Mouse (Mus musculus) lung, postnatal 0 days (tissue): ENCODE measurements at regions not wholly inside any gene's neighbourhood (a gene's known extent, or its start where the extent isn't known, plus 50 kb on each side); places are given as distances from the start of the nearest gene placed in this dataset.
"Not testable (repeated sequence)": the region's sequence is repeated elsewhere in the genome, so short reads cannot be mapped to it uniquely, and the experiment has no call there.

Experiments
- ATAC-seq: fragments of 200-750 bp; cut with Nextera tagmentation; 2 replicates; pipeline ENCODE4 v1.8.0; 2017; ENCODE audit warnings: moderate library complexity
- DNase-seq: peaks from one replicate; pipeline ENCODE4 v3.0.0-alpha.2; 2016; ENCODE audit warnings: low spot score
- H3K27ac ChIP-seq: fragments of 300-500 bp; sonication (generic); 2 replicates; pipeline ENCODE4 v1.5.1; 2014; ENCODE audit warnings: antibody characterized with exemption, mild to moderate bottlenecking, low read length, mixed read lengths
- H3K27me3 ChIP-seq: fragments of 300-500 bp; sonication (generic); replicated peaks from 2 replicates; pipeline ENCODE4 v1.6.1; 2014; ENCODE audit warnings: low read length, mixed read lengths; ENCODE audit not compliant: insufficient read depth
- H3K36me3 ChIP-seq: fragments of 300-500 bp; sonication (generic); 2 replicates; pipeline ENCODE4 v1.6.1; 2014; ENCODE audit warnings: low read length, mixed read lengths; ENCODE audit not compliant: insufficient read depth
- H3K4me1 ChIP-seq: fragments of 300-500 bp; sonication (generic); 2 replicates; pipeline ENCODE4 v1.6.1; 2014; ENCODE audit warnings: antibody characterized with exemption, low read depth, low read length, mixed read lengths; ENCODE audit not compliant: insufficient read depth
- H3K4me2 ChIP-seq: fragments of 300-500 bp; sonication (generic); replicated peaks from 2 replicates; pipeline ENCODE4 v1.6.1; 2014; ENCODE audit warnings: low read depth, mild to moderate bottlenecking, low read length, moderate library complexity, mixed read lengths
- H3K4me3 ChIP-seq: fragments of 300-500 bp; sonication (generic); 2 replicates; pipeline ENCODE4 v1.5.1; 2014; ENCODE audit warnings: low read depth, low read length
- H3K9ac ChIP-seq: fragments of 300-500 bp; sonication (generic); replicated peaks from 2 replicates; pipeline ENCODE4 v1.6.1; 2014; ENCODE audit warnings: low read depth, mild to moderate bottlenecking
- H3K9me3 ChIP-seq: fragments of 300-500 bp; sonication (generic); 2 replicates; pipeline ENCODE4 v1.6.1; 2016; ENCODE audit warnings: low read length, mixed read lengths
- CTCF ChIP-seq: IDR thresholded peaks from 2 replicates; pipeline ENCODE4 v1.5.1; 2016; ENCODE audit warnings: antibody characterized with exemption, mild to moderate bottlenecking
- EP300 ChIP-seq: IDR thresholded peaks from 2 replicates; pipeline ENCODE4 v1.6.1; 2016; ENCODE audit warnings: antibody characterized with exemption, mild to moderate bottlenecking, control low read depth
- WGBS: fragments of 180-500 bp; shearing (Covaris S2); extraction: QIAGEN DNeasy Blood & Tissue Kit; methylation state at CpG from one replicate; pipeline ENCODE4 v1.1.7; 2014; 5-methylcytosine and 5-hydroxymethylcytosine counted together

DNA sequence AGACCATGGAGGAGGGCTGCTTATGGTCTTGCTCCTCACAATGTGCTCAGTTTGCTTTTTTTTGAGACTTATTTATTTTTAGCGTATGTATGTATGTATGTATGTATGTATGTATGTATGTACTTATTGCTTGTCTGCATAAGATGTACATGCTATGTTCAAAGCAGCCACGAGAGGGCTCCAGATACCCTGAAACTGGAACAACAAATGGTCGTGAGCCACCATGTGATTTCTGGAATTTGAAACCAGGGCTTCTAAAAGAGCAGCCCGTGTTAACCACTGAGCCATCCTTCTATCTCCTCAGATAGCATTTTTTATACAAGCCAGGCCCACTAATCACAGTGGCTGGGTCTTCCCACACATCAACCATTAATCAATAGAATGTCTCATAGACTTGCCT lies 611.2 kb downstream of the 5730507C01Rik start:
- TF ChIP-seq EP300 (no peak), CTCF (no peak)
- Histone ChIP-seq H3K36me3 (no peaks in the 10 kb centered on the region), H3K4me3 (no peak overlapping the region), H3K27me3 (no peaks in the 10 kb centered on the region), H3K27ac (no peak overlapping the region), H3K9me3 (no peaks in the 10 kb centered on the region), H3K4me2 (no peak overlapping the region), H3K4me1 (no peaks in the 10 kb centered on the region), H3K9ac (no peak overlapping the region)
- no peak for DNase-seq
- ATAC-seq: no peak
- WGBS: 53% methylated on average over 4 of the region's 4 CpGs

DNA sequence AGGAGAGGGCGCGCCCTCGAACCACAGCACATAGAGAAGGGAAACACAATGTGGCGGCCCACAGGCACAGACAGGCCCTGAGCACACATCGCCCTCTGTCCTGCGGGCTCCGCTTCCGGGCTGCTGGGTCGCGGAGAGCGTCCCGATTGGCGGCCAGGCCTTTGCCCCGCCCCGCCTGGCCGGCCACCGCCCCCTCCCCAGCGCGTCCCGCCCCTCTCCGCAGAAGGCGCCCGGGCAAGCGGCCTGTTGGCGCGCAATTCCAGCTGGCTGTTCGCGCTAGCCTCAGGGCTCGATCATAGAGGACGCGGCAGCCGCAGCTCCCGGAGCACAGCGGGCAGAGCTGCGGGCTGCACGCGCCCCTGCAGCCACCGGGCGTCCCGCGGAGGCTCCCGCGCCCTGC lies 661.3 kb downstream of the 5730507C01Rik start:
- Histone ChIP-seq H3K36me3 (no peaks in the 10 kb centered on the region), H3K4me3 (no peak overlapping the region), H3K4me1 (no peaks in the 10 kb centered on the region), H3K27ac (no peak overlapping the region), H3K27me3 (no peaks in the 10 kb centered on the region), H3K4me2 (no peak overlapping the region), H3K9ac (no peak overlapping the region), H3K9me3 (no peaks in the 10 kb centered on the region)
- 17% methylated on average over 26 of the region's 43 CpGs for WGBS
- ATAC-seq (no peak), DNase-seq (no peak)
- no peak for TF ChIP-seq EP300
- TF ChIP-seq CTCF: no peak

DNA sequence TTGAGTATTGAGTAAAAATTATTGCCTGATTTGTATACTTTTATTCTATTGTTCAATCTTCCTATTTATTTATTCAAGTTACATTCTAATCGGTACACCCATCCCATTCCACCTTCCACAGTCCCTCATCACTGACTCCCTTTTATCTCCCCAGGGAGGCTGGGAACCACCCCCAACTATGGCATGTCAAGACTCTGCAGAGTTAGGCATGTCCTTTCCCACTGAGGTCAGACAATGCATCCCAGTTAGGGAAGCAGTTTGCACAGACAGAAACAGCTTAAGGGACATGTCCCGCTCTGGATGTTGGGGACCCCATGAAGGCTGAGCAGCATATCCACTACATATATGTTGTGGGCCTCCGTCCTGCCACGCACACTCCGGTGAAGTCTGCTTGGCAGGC lies 678.1 kb downstream of the 5730507C01Rik start:
- TF ChIP-seq CTCF (no peak), EP300 (no peak)
- Histone ChIP-seq H3K4me3 (no peak overlapping the region), H3K36me3 (no peaks in the 10 kb centered on the region), H3K27me3 (no peaks in the 10 kb centered on the region), H3K9me3 (no peaks in the 10 kb centered on the region), H3K4me1 (no peaks in the 10 kb centered on the region), H3K9ac (no peak overlapping the region), H3K27ac (no peak overlapping the region), H3K4me2 (no peak overlapping the region)
- ATAC-seq (no peak), DNase-seq (no peak)
- WGBS: 94% methylated on average over 5 of the region's 5 CpGs

DNA sequence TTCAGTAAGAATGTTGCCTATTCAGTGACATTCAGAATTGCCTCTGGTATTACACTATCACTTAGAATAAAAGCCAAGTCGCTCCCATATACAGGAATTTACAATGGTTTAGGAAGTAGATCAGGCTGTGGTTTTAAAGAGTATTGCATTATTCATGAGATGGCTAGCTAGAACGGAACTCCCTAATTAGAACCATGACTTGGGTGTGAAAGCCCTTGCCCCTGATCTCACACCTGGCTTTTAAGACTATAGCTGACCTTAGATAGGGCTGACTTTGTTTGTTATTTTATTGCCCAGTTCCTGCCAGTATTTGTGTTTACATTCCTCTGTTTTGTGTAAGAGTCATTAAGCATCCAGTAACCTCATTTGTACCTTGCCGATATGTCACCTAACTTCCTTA lies 678.7 kb downstream of the 5730507C01Rik start:
- not testable (repeated sequence) for H3K4me3 ChIP-seq, H3K4me1 ChIP-seq, H3K4me2 ChIP-seq, H3K27ac ChIP-seq, H3K9ac ChIP-seq, H3K27me3 ChIP-seq, H3K36me3 ChIP-seq, H3K9me3 ChIP-seq, DNase-seq, ATAC-seq
- 87% methylated on average over 3 of the region's 3 CpGs for WGBS

DNA sequence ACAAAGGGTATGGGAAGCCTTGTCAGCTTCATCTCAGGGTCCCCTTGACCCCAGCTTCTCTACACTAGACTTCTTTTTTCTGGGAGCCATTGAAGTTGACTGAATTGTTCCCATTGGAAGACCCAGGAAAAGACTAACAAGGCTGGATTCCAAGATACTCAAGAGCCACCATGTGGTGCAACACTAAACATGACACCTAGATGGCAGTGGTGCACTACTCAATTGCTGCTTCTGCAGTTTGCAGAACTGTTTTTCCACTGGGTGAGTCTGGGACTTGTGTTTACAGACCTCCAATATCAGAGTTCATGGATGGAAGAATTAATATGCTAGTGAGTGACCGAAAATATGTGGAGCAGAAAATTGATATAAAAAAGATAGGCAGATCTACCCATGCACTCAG lies 709.7 kb downstream of the 5730507C01Rik start:
- H3K9ac ChIP-seq, H3K27me3 ChIP-seq, ATAC-seq, DNase-seq, H3K4me2 ChIP-seq, H3K36me3 ChIP-seq, H3K9me3 ChIP-seq, H3K4me1 ChIP-seq, H3K4me3 ChIP-seq, H3K27ac ChIP-seq: not testable (repeated sequence)
- WGBS: 80% methylated on average over 1 of the region's 1 CpGs

DNA sequence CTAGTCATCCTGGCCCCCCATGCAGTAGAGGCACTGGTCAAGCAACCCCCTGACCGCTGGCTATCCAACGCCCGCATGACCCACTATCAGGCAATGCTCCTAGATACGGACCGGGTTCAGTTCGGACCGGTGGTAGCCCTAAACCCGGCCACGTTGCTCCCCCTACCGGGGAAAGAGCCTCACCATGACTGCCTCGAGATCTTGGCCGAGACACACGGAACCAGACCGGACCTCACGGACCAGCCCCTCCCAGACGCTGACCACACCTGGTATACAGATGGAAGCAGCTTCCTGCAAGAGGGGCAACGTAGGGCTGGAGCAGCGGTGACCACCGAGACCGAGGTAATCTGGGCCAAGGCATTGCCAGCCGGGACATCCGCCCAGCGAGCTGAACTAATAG lies 707.6 kb upstream of the Gm21863 start:
- H3K4me3 ChIP-seq, H3K9me3 ChIP-seq, ATAC-seq, H3K27me3 ChIP-seq, H3K36me3 ChIP-seq, H3K27ac ChIP-seq, H3K9ac ChIP-seq, H3K4me1 ChIP-seq, H3K4me2 ChIP-seq, DNase-seq: not testable (repeated sequence)
- WGBS: 89% methylated on average over 23 of the region's 23 CpGs

DNA sequence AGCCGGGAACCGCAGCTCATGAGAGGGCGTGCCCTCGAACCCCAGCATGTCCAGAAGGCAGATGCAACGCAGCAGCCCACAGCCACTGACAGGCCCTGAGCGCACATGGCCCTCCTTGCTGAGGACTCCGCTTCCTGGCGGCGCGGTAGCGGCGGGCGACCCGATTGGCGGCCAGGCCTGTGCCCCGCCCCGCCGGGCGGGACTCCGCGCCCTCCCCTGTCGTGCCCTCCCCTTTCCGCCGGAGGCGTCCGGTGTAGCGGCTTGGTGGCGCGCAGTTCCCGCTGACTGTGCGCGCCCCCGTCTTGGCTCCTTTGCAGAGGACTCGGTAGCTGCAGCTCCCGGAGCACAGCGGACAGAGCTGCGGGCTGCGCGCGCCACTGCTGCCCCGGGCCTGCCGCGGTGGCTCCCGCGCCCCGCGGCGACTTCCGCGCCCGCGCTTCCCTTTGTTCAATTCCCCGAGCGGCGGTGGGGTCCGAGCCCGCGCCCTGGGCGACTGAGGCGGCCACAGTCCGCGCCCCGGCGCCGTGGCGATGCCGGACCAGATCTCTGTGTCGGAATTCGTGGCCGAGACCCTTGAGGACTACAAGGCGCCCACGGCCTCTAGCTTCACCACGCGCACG lies 665.9 kb upstream of the Gm21863 start:
- not testable (repeated sequence) for H3K9me3 ChIP-seq, H3K27ac ChIP-seq, H3K36me3 ChIP-seq, H3K9ac ChIP-seq, H3K4me1 ChIP-seq, H3K27me3 ChIP-seq
- DNase-seq: peak; percentile 16
- Histone ChIP-seq H3K4me2 (peak overlapping the region; percentile 39), H3K4me3 (peak overlapping the region; percentile 23; the same call in 1 of the 2 replicates)
- 11% methylated on average over 25 of the region's 75 CpGs for WGBS
- ATAC-seq: peak; percentile 57

DNA sequence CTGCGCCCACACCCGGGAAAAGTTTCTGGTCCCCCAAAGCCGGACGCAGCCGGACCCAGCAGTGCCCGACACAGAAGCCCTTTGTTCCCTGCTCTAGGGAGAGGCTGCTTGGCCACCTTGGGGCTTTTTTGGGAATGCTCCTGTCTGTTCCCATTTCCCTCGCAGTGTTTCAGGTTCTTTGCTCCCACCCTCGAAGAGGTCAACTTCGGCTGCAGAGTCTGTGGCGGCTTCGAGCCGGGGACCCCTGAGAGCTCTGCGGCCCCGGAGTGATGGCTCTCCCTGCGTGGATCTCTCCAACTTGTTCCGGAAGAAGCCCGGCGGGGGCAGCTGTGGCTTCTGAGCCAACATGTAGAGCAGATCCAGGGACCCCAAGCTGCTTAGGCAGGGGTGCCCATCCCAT lies 665.3 kb upstream of the Gm21863 start:
- H3K36me3 ChIP-seq, H3K9me3 ChIP-seq, DNase-seq, H3K27ac ChIP-seq, H3K4me1 ChIP-seq, H3K27me3 ChIP-seq, H3K9ac ChIP-seq, ATAC-seq: not testable (repeated sequence)
- WGBS: 51% methylated on average over 18 of the region's 18 CpGs
- peak overlapping the region; percentile 39 for H3K4me2 ChIP-seq
- 0 out of 2 replicates have a peak overlapping the region, but pooled peaks have one; percentile 23 for H3K4me3 ChIP-seq

DNA sequence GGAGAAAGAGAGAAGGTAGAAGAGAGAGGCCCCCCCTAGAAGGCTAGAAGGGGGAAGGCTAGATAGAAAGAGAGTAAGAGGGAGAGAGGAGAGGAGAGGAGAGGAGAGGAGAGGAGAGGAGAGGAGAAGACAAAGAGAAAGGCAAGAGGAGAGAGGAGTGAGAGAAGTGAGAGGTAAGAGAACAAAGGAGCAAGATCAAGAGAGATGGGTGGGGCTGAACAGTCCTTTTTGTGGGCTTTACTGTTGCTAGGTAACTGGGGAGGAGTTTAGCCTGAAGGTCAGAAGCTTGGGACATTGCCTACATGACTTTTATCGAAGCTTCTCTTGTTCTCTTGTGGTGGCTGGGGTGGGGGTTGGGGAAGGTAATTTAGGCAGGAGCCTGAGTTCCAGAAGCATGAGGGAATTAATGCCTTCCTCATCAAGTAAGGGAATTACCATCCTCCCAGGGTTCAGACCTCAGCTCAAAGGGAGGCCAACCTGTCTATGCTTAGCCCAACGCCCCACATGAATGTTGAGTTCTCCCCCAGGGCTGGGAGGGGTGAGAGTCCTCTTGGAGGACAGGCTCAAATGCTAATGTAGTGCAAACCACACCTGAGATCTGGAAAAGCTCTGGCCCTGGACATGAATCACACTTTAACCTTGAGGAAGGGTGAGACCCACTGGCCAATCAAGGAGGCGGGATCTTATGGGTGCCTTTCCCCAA lies 662.1 kb upstream of the Gm21863 start:
- not testable (repeated sequence) for H3K4me3 ChIP-seq, ATAC-seq, H3K36me3 ChIP-seq, H3K27ac ChIP-seq, H3K27me3 ChIP-seq, H3K9ac ChIP-seq, H3K9me3 ChIP-seq, DNase-seq, H3K4me1 ChIP-seq, H3K4me2 ChIP-seq
- 80% methylated on average over 3 of the region's 3 CpGs for WGBS
